Mouse (Mus musculus) MEL (cell line): ENCODE data around the gene Hoxd4. TPM values are rescaled to one million over a fixed set of nuclear protein-coding genes. Genes with fewer than 3 reads are reported as not detected.

Experiments used
- DNase-seq: peaks from one replicate; pipeline ENCODE4 v3.0.0; 2011; ENCODE audit warnings: low read depth, low spot score
- H3K27ac ChIP-seq: 2 replicates; pipeline ENCODE4 v1.5.1; 2012; ENCODE audit warnings: low read depth, mild to moderate bottlenecking, control low read depth, low read length, moderate library complexity; ENCODE audit not compliant: control insufficient read depth
- H3K27me3 ChIP-seq, 2 experiments: fragments of 150-350 bp in 1 of 2; sonication (generic) in 1 of 2; 2 replicates each; pipeline ENCODE4 v1.6.1; 2012; ENCODE audit warnings: low read length in 2 of 2, mild to moderate bottlenecking in 2 of 2, improper control_type of control experiment in 1 of 2, moderate library complexity in 1 of 2; ENCODE audit not compliant: insufficient read depth in 2 of 2, control insufficient read depth in 1 of 2
- H3K36me3 ChIP-seq, 2 experiments: 2 replicates each; pipeline ENCODE4 v1.6.1; 2012 to 2014; ENCODE audit warnings: low read length in 2 of 2, improper control_type of control experiment in 1 of 2, inconsistent platforms in 1 of 2, mild to moderate bottlenecking in 1 of 2; ENCODE audit not compliant: insufficient read depth in 2 of 2, control insufficient read depth in 1 of 2
- H3K4me1 ChIP-seq, 2 experiments: fragments of 150-350 bp in 1 of 2; sonication (generic) in 1 of 2; 2 replicates each; pipeline ENCODE4 v1.6.1; 2012; ENCODE audit warnings: low read length in 2 of 2, improper control_type of control experiment in 1 of 2, mild to moderate bottlenecking in 1 of 2; ENCODE audit not compliant: insufficient read depth in 2 of 2, control insufficient read depth in 1 of 2
- H3K4me3 ChIP-seq, 2 experiments: fragments of 150-350 bp in 1 of 2; sonication (generic) in 1 of 2; 2 replicates each; pipeline ENCODE4 v1.5.1; 2012; ENCODE audit warnings: low read depth in 2 of 2, low read length in 2 of 2, mild to moderate bottlenecking in 2 of 2, moderate library complexity in 2 of 2, control low read depth in 1 of 2, improper control_type of control experiment in 1 of 2; ENCODE audit not compliant: control insufficient read depth in 1 of 2, insufficient read depth in 1 of 2
- H3K79me2 ChIP-seq: 2 replicates; pipeline ENCODE4 v1.6.1; 2012; ENCODE audit warnings: mild to moderate bottlenecking, low read length, moderate library complexity; ENCODE audit not compliant: control insufficient read depth, poor library complexity, insufficient read depth
- H3K9ac ChIP-seq: 2 replicates; pipeline ENCODE4 v1.6.1; 2012; ENCODE audit warnings: low read depth, mild to moderate bottlenecking, control low read depth, low read length, moderate library complexity; ENCODE audit not compliant: control insufficient read depth, poor library complexity, severe bottlenecking
- H3K9me3 ChIP-seq: fragments of 150-350 bp; sonication (generic); replicated peaks from 2 replicates; pipeline ENCODE4 v1.6.1; 2012; ENCODE audit warnings: mild to moderate bottlenecking, low read length, improper control_type of control experiment, moderate library complexity; ENCODE audit not compliant: insufficient read depth
- CHD1 ChIP-seq: IDR thresholded peaks from 2 replicates; pipeline ENCODE4 v1.6.1; 2012; ENCODE audit warnings: low read depth, mild to moderate bottlenecking, inconsistent platforms, low read length, improper control_type of control experiment
- E2F4 ChIP-seq: IDR thresholded peaks from 2 replicates; pipeline ENCODE4 v1.6.1; 2011; ENCODE audit warnings: low read depth, low read length, improper control_type of control experiment, borderline replicate concordance
- ETS1 ChIP-seq: IDR thresholded peaks from 2 replicates; pipeline ENCODE4 v1.6.1; 2012; ENCODE audit warnings: low read depth, mild to moderate bottlenecking, inconsistent platforms, low read length, improper control_type of control experiment, moderate library complexity
- HCFC1 ChIP-seq: IDR thresholded peaks from 2 replicates; pipeline ENCODE4 v1.6.1; 2012; ENCODE audit warnings: low read depth, mild to moderate bottlenecking, inconsistent platforms, low read length, improper control_type of control experiment, moderate library complexity
- MAFK ChIP-seq: IDR thresholded peaks from 2 replicates; pipeline ENCODE4 v1.6.1; 2011; ENCODE audit warnings: low read depth, mild to moderate bottlenecking, low read length, improper control_type of control experiment, borderline replicate concordance
- MEF2A ChIP-seq: IDR thresholded peaks from 2 replicates; pipeline ENCODE4 v1.6.1; 2014; ENCODE audit warnings: low read depth, mild to moderate bottlenecking, inconsistent platforms, low read length, improper control_type of control experiment; ENCODE audit not compliant: poor library complexity, insufficient replicate concordance, severe bottlenecking; ENCODE audit errors: extremely low read depth
- RAD21 ChIP-seq: IDR thresholded peaks from 2 replicates; pipeline ENCODE4 v1.6.1; 2011; ENCODE audit warnings: mild to moderate bottlenecking, low read depth, low read length, improper control_type of control experiment
- SIN3A ChIP-seq: IDR thresholded peaks from 2 replicates; pipeline ENCODE4 v1.6.1; 2012; ENCODE audit warnings: low read length, improper control_type of control experiment, inconsistent platforms
- USF1 ChIP-seq: IDR thresholded peaks from 2 replicates; pipeline ENCODE4 v1.6.1; 2014; ENCODE audit warnings: low read depth, mild to moderate bottlenecking, inconsistent platforms, low read length, improper control_type of control experiment, moderate library complexity
- ZC3H11A ChIP-seq: IDR thresholded peaks from 2 replicates; pipeline ENCODE4 v1.6.1; 2012; ENCODE audit warnings: low read depth, mild to moderate bottlenecking, inconsistent platforms, low read length, improper control_type of control experiment
- ZKSCAN1 ChIP-seq: IDR thresholded peaks from 2 replicates; pipeline ENCODE4 v1.6.1; 2012; ENCODE audit warnings: low read depth, mild to moderate bottlenecking, inconsistent platforms, low read length, improper control_type of control experiment, moderate library complexity
- polyA plus RNA-seq, 2 experiments: library from polyadenylated mRNA; stranded (reverse) in 1 of 2; unstranded in 1 of 2; fragments of >175 nt in 1 of 2; fragments of >200 nt in 1 of 2; gene quantifications; 2 replicates each; pipeline versions ENCODE4 v1.2.1 to v1.2.4; 2012; ENCODE audit warnings: low replicate concordance in 2 of 2, low read depth in 1 of 2; ENCODE audit not compliant: insufficient read length in 2 of 2, insufficient read depth in 1 of 2, missing spikeins in 1 of 2
- total RNA-seq: library from RNA; depleted of rRNA; stranded (reverse); fragments of 300-350 nt; gene quantifications from 2 replicates; pipeline ENCODE4 v1.2.3, GENCODE M21; 2012

The Hoxd4 gene
- total and polyA plus RNA-seq, 3 experiments = not detected

GRCm38 (mm10) chr2:74698201-74699052, 13.3 kb upstream of the Hoxd4 start:
- no peaks in the 10 kb centered on the region for H3K36me3 ChIP-seq
- no peak for DNase-seq
- H3K9me3 ChIP-seq = no peaks in the 10 kb centered on the region
- H3K79me2 ChIP-seq = no peaks in the 10 kb centered on the region
- H3K27ac ChIP-seq = no peak overlapping the region
- H3K4me1 ChIP-seq = no peaks in the 10 kb centered on the region
- TF ChIP-seq SIN3A = no peak
- TF ChIP-seq E2F4 = no peak
- TF ChIP-seq, all 39 proteins: peak for 0
- H3K27me3 ChIP-seq = no peaks in the 10 kb centered on the region; a peak in 2 of 4 replicates
- H3K9ac ChIP-seq = no peak overlapping the region
- no peak overlapping the region for H3K4me3 ChIP-seq

- Histone ChIP-seq H3K9ac (no peak overlapping the region), H3K27me3 (no peaks in the 10 kb centered on the region; a peak in 2 of 4 replicates), H3K4me1 (no peaks in the 10 kb centered on the region), H3K79me2 (no peaks in the 10 kb centered on the region), H3K4me3 (no peak overlapping the region), H3K36me3 (no peaks in the 10 kb centered on the region), H3K9me3 (no peaks in the 10 kb centered on the region), H3K27ac (no peak overlapping the region)
- TF ChIP-seq E2F4 (no peak), ZKSCAN1 (no peak), MAFK (no peak), HCFC1 (no peak), CHD1 (no peak), USF1 (no peak), RAD21 (no peak)
- DNase-seq = no peak
Measured at GRCm38 (mm10) chr2:74699053-74699430, 12.7 kb upstream of the Hoxd4 start.

- no peaks in the 10 kb centered on the region for H3K4me1 ChIP-seq
- H3K27me3 ChIP-seq = no peaks in the 10 kb centered on the region; a peak in 2 of 4 replicates
- peaks cover 1% of the 10 kb centered on the region; the same call in 1 of the 2 replicates for H3K79me2 ChIP-seq
- H3K4me3 ChIP-seq = no peak overlapping the region
- H3K27ac ChIP-seq = no peak overlapping the region
- no peak for DNase-seq
- H3K9me3 ChIP-seq = no peaks in the 10 kb centered on the region
- H3K9ac ChIP-seq = no peak overlapping the region
- H3K36me3 ChIP-seq = no peaks in the 10 kb centered on the region
- TF ChIP-seq SIN3A (no peak), ZC3H11A (no peak), ETS1 (no peak), MEF2A (no peak)
Measured at GRCm38 (mm10) chr2:74699664-74700545, 11.8 kb upstream of the Hoxd4 start.
